14 mouse cellular contexts compared by ENCODE assay signal in genomic region chr2:23290991-23291390, GRCm38 (mm10). TPM values are rescaled to one million over a fixed set of nuclear protein-coding genes. Genes with fewer than 3 reads are reported as not detected.
A peak's percentile ranks its signal among the peaks of the same experiment; 100 is the strongest.
DNase-seq lines count a peak whose midpoint lies in the region; ATAC-seq and TF ChIP-seq lines count a peak whose summit lies in the region.
"Not testable (repeated sequence)": the region's sequence is repeated elsewhere in the genome, so short reads cannot be mapped to it uniquely, and the experiment has no call there.
"Had no signal": no experiment of that assay in that cellular context is flagged by ENCODE, and none has a peak within 500 bp of the region (broad histone marks: within the 10 kb centered on the region; RNA-seq: fewer than 3 reads in every experiment).

No protein-coding gene starts in this region.

- TF ChIP-seq POLR2A in kidney, adult 2 months (IDR thresholded peaks at IDR 0.05; ENCODE audit: low read depth, low read length); myocyte (IDR thresholded peaks at IDR 0.05; ENCODE audit: insufficient read length, low read depth): not testable (repeated sequence)

- H3K4me3 ChIP-seq in E14TG2a.4 (replicated peaks; ENCODE audit: low read length): 0 out of 2 replicates have a peak overlapping the region, but pooled peaks have one; percentile 35
- H3K4me3 ChIP-seq in forebrain, embryonic 11.5 days (ENCODE audit: low read depth, low read length); kidney, adult 2 months (ENCODE audit: insufficient read depth, low read depth, low read length); limb, embryonic 11.5 days (ENCODE audit: low read depth, low read length); myocyte: not testable (repeated sequence)

- H3K36me3 ChIP-seq in E14TG2a.4 (ENCODE audit: insufficient read depth, low read length); forebrain, embryonic 11.5 days (ENCODE audit: control insufficient read depth, insufficient read depth, low read length); kidney, adult 2 months (ENCODE audit: control insufficient read depth, insufficient read depth, low read length); limb, embryonic 11.5 days (ENCODE audit: control insufficient read depth, insufficient read depth, low read length); myocyte (ENCODE audit: control insufficient read depth, insufficient read depth): not testable (repeated sequence)

- H3ac ChIP-seq in myocyte (ENCODE audit: control insufficient read depth, insufficient read length): not testable (repeated sequence)

- not testable (repeated sequence) for TF ChIP-seq CTCF in E14TG2a.4 (conservative IDR thresholded peaks at IDR 0.05; ENCODE audit: low read length); kidney, adult 2 months (conservative IDR thresholded peaks at IDR 0.05; ENCODE audit: insufficient read depth, insufficient read length, low read depth, low read length)

- not testable (repeated sequence) for H3K4me1 ChIP-seq in E14TG2a.4 (replicated peaks; ENCODE audit: low read depth, low read length); forebrain, embryonic 11.5 days (replicated peaks; ENCODE audit: control insufficient read depth, insufficient read depth, low read length); kidney, adult 2 months (ENCODE audit: control insufficient read depth, insufficient read depth, low read length); limb, embryonic 11.5 days (ENCODE audit: control insufficient read depth, insufficient read depth, low read length)

- not testable (repeated sequence) for H3K79me2 ChIP-seq in myocyte (ENCODE audit: control insufficient read depth, insufficient read depth)

- WGBS in forebrain, embryonic 11.5 days: 58% methylated on average over 19 of the region's 19 CpGs
- WGBS in kidney, adult 2 months: 50% methylated on average over 19 of the region's 19 CpGs
- 49% methylated on average over 19 of the region's 19 CpGs for WGBS in limb, embryonic 11.5 days

- not testable (repeated sequence) for H3K9ac ChIP-seq in forebrain, embryonic 11.5 days (ENCODE audit: low read length); limb, embryonic 11.5 days (ENCODE audit: low read length)

- peak; percentile 1 for DNase-seq in adrenal gland, adult 8-10 months
- peak; percentile 1 to 6 for DNase-seq in cerebellum, postnatal 14 days
- DNase-seq in forebrain, embryonic 11.5 days (ENCODE audit: low spot score): peak; percentile 52
- peak; percentile 0 for DNase-seq in kidney, adult 2 months
- peak; percentile 58 for DNase-seq in limb, embryonic 11.5 days (ENCODE audit: low spot score)
- peak; percentile 75 for DNase-seq in testis, postnatal 10 days (ENCODE audit: low spot score)

- not testable (repeated sequence) for H3K27ac ChIP-seq in forebrain, embryonic 11.5 days (ENCODE audit: low read depth, low read length); kidney, adult 2 months (ENCODE audit: insufficient read depth, low read depth, low read length); limb, embryonic 11.5 days (replicated peaks; ENCODE audit: low read depth, low read length)

- peaks cover 34% of the 10 kb centered on the region for H3K9me3 ChIP-seq in E14TG2a.4 (ENCODE audit: low read length)
- not testable (repeated sequence) for H3K9me3 ChIP-seq in forebrain, embryonic 11.5 days (ENCODE audit: control insufficient read depth, low read length); limb, embryonic 11.5 days (ENCODE audit: control insufficient read depth, low read length)

- not testable (repeated sequence) for H3K27me3 ChIP-seq in E14TG2a.4 (ENCODE audit: insufficient read depth, low read length); forebrain, embryonic 11.5 days (ENCODE audit: control insufficient read depth, insufficient read depth, low read length); kidney, adult 2 months (replicated peaks; ENCODE audit: control insufficient read depth, insufficient read depth, low read length); limb, embryonic 11.5 days (ENCODE audit: control insufficient read depth, insufficient read depth, low read length); myocyte (ENCODE audit: control insufficient read depth, insufficient read depth, insufficient read length)

- ATAC-seq in forebrain, embryonic 11.5 days (replicated peaks; ENCODE audit: low FRiP score); limb, embryonic 11.5 days (ENCODE audit: insufficient number of reproducible peaks, low FRiP score, low TSS enrichment, low read depth): not testable (repeated sequence)

- not testable (repeated sequence) for H3K4me2 ChIP-seq in forebrain, embryonic 11.5 days (ENCODE audit: low read depth, low read length, severe bottlenecking); limb, embryonic 11.5 days (ENCODE audit: low read depth, severe bottlenecking); myocyte (ENCODE audit: low read depth)

TF ChIP-seq in myocyte, 11 proteins besides CTCF, POLR2A, EP300 and RAD21:
- TF ChIP-seq REST (IDR thresholded peaks at IDR 0.05; ENCODE audit: insufficient read depth, insufficient read length): peak; percentile 46

RNA-seq across cellular contexts. Expression of gene Nxph2, which starts 30.1 kb away (rescaled TPM):
- total RNA-seq in adrenal gland, adult 8-10 months (2022): not detected
- polyA plus RNA-seq in forebrain, embryonic 11.5 days (2014; fragmentation: Nextera tagmentation; extraction: Ambion mirVana): 0.09 TPM in 1 of 2 replicates, not detected in the other
- polyA plus RNA-seq in kidney, adult 2 months (2012; rRNA removed): not detected in 2 replicates
- polyA plus RNA-seq in limb, embryonic 11.5 days (2014; fragmentation: Nextera tagmentation; extraction: Ambion mirVana): not detected in 2 replicates
- not detected for polyA plus RNA-seq in myocyte (2012; fragmentation: generic; extraction: Trizol)
- total RNA-seq: gastrocnemius, adult 18-20 months; granulocyte monocyte progenitor cell, adult 5-6 weeks; hematopoietic stem cell, adult 5-6 weeks had no signal
- polyA plus RNA-seq: heart, embryonic 13.5 days; liver, embryonic 14.5 days; lung, postnatal 0 days had no signal

Comparison
In these comparisons a context has a peak if more than half of its experiments do, and no peak if none do; other contexts are left out.
1. DNase-seq: peak in every context shown above with its lines; median percentile 75 in testis, postnatal 10 days; 58 in limb, embryonic 11.5 days; 52 in forebrain, embryonic 11.5 days; 4 in cerebellum, postnatal 14 days; 1 in adrenal gland, adult 8-10 months; 0 in kidney, adult 2 months.